Mouse (Mus musculus): ENCODE measurements around the gene Nup35. TPM values are rescaled to one million over a fixed set of nuclear protein-coding genes. Genes with fewer than 3 reads are reported as not detected.

Nup35 gene
- polyA plus RNA-seq, 1 experiment from 2014 or later, result 57.5 TPM

GRCm38 (mm10) chr2:80661414-80661813, 44.4 kb downstream of the Nup35 start:
- peaks cover 25% of the 10 kb centered on the region for H3K36me3 ChIP-seq
- no peaks in the 10 kb centered on the region for H3K27me3 ChIP-seq
- ATAC-seq, result no peak
- H3K4me1 ChIP-seq (replicated peaks), result no peaks in the 10 kb centered on the region
- H3K9me3 ChIP-seq, result no peaks in the 10 kb centered on the region
- no peak overlapping the region for H3K27ac ChIP-seq
- no peak overlapping the region for H3K9ac ChIP-seq (replicated peaks)
- H3K4me3 ChIP-seq (replicated peaks), result no peak overlapping the region
- no peak overlapping the region for H3K4me2 ChIP-seq (replicated peaks)

GRCm38 (mm10) chr2:80662682-80663081, 45.6 kb downstream of the Nup35 start:
- no peak overlapping the region for H3K9ac ChIP-seq (replicated peaks)
- no peak overlapping the region for H3K27ac ChIP-seq
- no peaks in the 10 kb centered on the region for H3K27me3 ChIP-seq
- no peak overlapping the region for H3K4me3 ChIP-seq (replicated peaks)
- H3K4me2 ChIP-seq (replicated peaks), result no peak overlapping the region
- peaks cover 25% of the 10 kb centered on the region for H3K36me3 ChIP-seq
- ATAC-seq, result no peak
- H3K4me1 ChIP-seq (replicated peaks), result no peaks in the 10 kb centered on the region
- no peaks in the 10 kb centered on the region for H3K9me3 ChIP-seq
- WGBS, result 96% methylated on average over 2 of the region's 2 CpGs

- H3K4me2 ChIP-seq (replicated peaks), result no peak overlapping the region
- no peaks in the 10 kb centered on the region for H3K9me3 ChIP-seq
- no peak overlapping the region for H3K9ac ChIP-seq (replicated peaks)
- no peaks in the 10 kb centered on the region for H3K27me3 ChIP-seq
- 83% methylated on average over 5 of the region's 5 CpGs for WGBS
- H3K4me3 ChIP-seq (replicated peaks), result no peak overlapping the region
- no peak for ATAC-seq
- peaks cover 16% of the 10 kb centered on the region for H3K36me3 ChIP-seq
- no peaks in the 10 kb centered on the region for H3K4me1 ChIP-seq (replicated peaks)
- H3K27ac ChIP-seq, result no peak overlapping the region
Observed at GRCm38 (mm10) chr2:80667396-80667964, 50.4 kb downstream of the Nup35 start.

GRCm38 (mm10) chr2:80669868-80670666, 53.0 kb downstream of the Nup35 start:
- Histone ChIP-seq H3K36me3 (peaks cover 10% of the 10 kb centered on the region), H3K27me3 (no peaks in the 10 kb centered on the region), H3K4me1 (replicated peaks) (no peaks in the 10 kb centered on the region), H3K4me2 (replicated peaks) (no peak overlapping the region), H3K27ac (no peak overlapping the region), H3K9ac (replicated peaks) (no peak overlapping the region), H3K9me3 (no peaks in the 10 kb centered on the region), H3K4me3 (replicated peaks) (no peak overlapping the region)
- ATAC-seq, result no peak
- 77% methylated on average over 11 of the region's 11 CpGs for WGBS

- no peaks in the 10 kb centered on the region for H3K36me3 ChIP-seq
- no peak overlapping the region for H3K9ac ChIP-seq (replicated peaks)
- no peak overlapping the region for H3K4me2 ChIP-seq (replicated peaks)
- no peak for ATAC-seq
- WGBS, result 92% methylated on average over 8 of the region's 8 CpGs
- no peak overlapping the region for H3K27ac ChIP-seq
- H3K4me1 ChIP-seq (replicated peaks), result no peaks in the 10 kb centered on the region
- H3K9me3 ChIP-seq, result no peaks in the 10 kb centered on the region
- H3K27me3 ChIP-seq, result no peaks in the 10 kb centered on the region
- H3K4me3 ChIP-seq (replicated peaks), result no peak overlapping the region
Observed at GRCm38 (mm10) chr2:80678803-80679202, 61.8 kb downstream of the Nup35 start.

GRCm38 (mm10) chr2:80683727-80684239, 66.7 kb downstream of the Nup35 start:
- H3K4me1 ChIP-seq (replicated peaks), result no peaks in the 10 kb centered on the region
- no peak overlapping the region for H3K27ac ChIP-seq
- WGBS, result 79% methylated on average over 6 of the region's 6 CpGs
- no peak overlapping the region for H3K9ac ChIP-seq (replicated peaks)
- no peaks in the 10 kb centered on the region for H3K27me3 ChIP-seq
- ATAC-seq, result no peak
- H3K36me3 ChIP-seq, result no peaks in the 10 kb centered on the region
- H3K4me3 ChIP-seq (replicated peaks), result no peak overlapping the region
- no peak overlapping the region for H3K4me2 ChIP-seq (replicated peaks)
- no peaks in the 10 kb centered on the region for H3K9me3 ChIP-seq

- WGBS, result 92% methylated on average over 6 of the region's 6 CpGs
Observed at GRCm38 (mm10) chr2:80684396-80685071, 67.5 kb downstream of the Nup35 start.

GRCm38 (mm10) chr2:80688261-80688660, 71.2 kb downstream of the Nup35 start:
- H3K9me3 ChIP-seq, result no peaks in the 10 kb centered on the region
- no peaks in the 10 kb centered on the region for H3K4me1 ChIP-seq (replicated peaks)
- WGBS, result 30% methylated on average over 4 of the region's 4 CpGs
- no peak overlapping the region for H3K4me3 ChIP-seq (replicated peaks)
- H3K27ac ChIP-seq, result no peak overlapping the region
- H3K27me3 ChIP-seq, result no peaks in the 10 kb centered on the region
- no peak overlapping the region for H3K4me2 ChIP-seq (replicated peaks)
- H3K36me3 ChIP-seq, result no peaks in the 10 kb centered on the region
- no peak for ATAC-seq
- H3K9ac ChIP-seq (replicated peaks), result no peak overlapping the region

More at GRCm38 (mm10) chr2:80684396-80685071, 67.5 kb downstream of the Nup35 start:
- H3K4me2 ChIP-seq (replicated peaks), result no peak overlapping the region
- no peak overlapping the region for H3K27ac ChIP-seq
- H3K36me3 ChIP-seq, result no peaks in the 10 kb centered on the region
- no peak overlapping the region for H3K4me3 ChIP-seq (replicated peaks)
- no peaks in the 10 kb centered on the region for H3K27me3 ChIP-seq
- H3K9ac ChIP-seq (replicated peaks), result no peak overlapping the region
- no peaks in the 10 kb centered on the region for H3K4me1 ChIP-seq (replicated peaks)
- ATAC-seq, result no peak
- H3K9me3 ChIP-seq, result no peaks in the 10 kb centered on the region

GRCm38 (mm10) chr2:80707429-80707828, 90.4 kb downstream of the Nup35 start:
- Histone ChIP-seq H3K4me3 (replicated peaks) (no peak overlapping the region), H3K9me3 (no peaks in the 10 kb centered on the region), H3K4me2 (replicated peaks) (no peak overlapping the region), H3K4me1 (replicated peaks) (no peaks in the 10 kb centered on the region), H3K27me3 (no peaks in the 10 kb centered on the region), H3K36me3 (no peaks in the 10 kb centered on the region), H3K9ac (replicated peaks) (no peak overlapping the region), H3K27ac (no peak overlapping the region)
- ATAC-seq, result no peak
- WGBS, result 86% methylated on average over 1 of the region's 1 CpGs

MicroRNA genes within 50 kb of the gene (microRNA counts, 519-probe panel; counts per million panel counts)
- 110 counts per million, percentile 56 among the panel's probes with 10 or more counts for microRNA mmu-miR-684

Small RNA genes within 50 kb of the gene (microRNA-seq; reads per million reads assigned to microRNA genes)
- not detected for gene Mir684-1

Other genes starting within 250 kb of the Nup35 start
- gene Frzb, start 169.6 kb upstream of the Nup35 start, polyA plus RNA-seq (2015; fragmentation: Nextera tagmentation; extraction: Ambion mirVana), result 3.2 and 3.5 TPM in 2 replicates
- gene Nckap1, start 35.9 kb upstream of the Nup35 start, polyA plus RNA-seq (2015; fragmentation: Nextera tagmentation; extraction: Ambion mirVana), result 68.0 and 78.9 TPM in 2 replicates
- gene Dusp19, start 191 bp upstream of the Nup35 start, polyA plus RNA-seq (2015; fragmentation: Nextera tagmentation; extraction: Ambion mirVana), result 17.3 and 17.4 TPM in 2 replicates

All from midbrain, embryonic 13.5 days (tissue).